Mouse (Mus musculus): ENCODE measurements around the gene Spats1.
"Not testable (repeated sequence)": the region's sequence is repeated elsewhere in the genome, so short reads cannot be mapped to it uniquely, and the experiment has no call there.

The Spats1 gene

GRCm38 (mm10) chr17:45489736-45490135 is 14.5 kb upstream of the Spats1 start:
- no peak for DNase-seq

- no peak for DNase-seq
Measured at GRCm38 (mm10) chr17:45488321-45489254, 13.4 kb upstream of the Spats1 start.

GRCm38 (mm10) chr17:45487216-45487615 is 12.0 kb upstream of the Spats1 start:
- DNase-seq = no peak

GRCm38 (mm10) chr17:45485581-45485980 is 10.4 kb upstream of the Spats1 start:
- DNase-seq = no peak

- DNase-seq = peak; percentile 36 to 40
Measured at GRCm38 (mm10) chr17:45480429-45480828, 5.2 kb upstream of the Spats1 start.

- DNase-seq = peak; percentile 88 to 92
Measured at GRCm38 (mm10) chr17:45478234-45478825, 3.1 kb upstream of the Spats1 start.

GRCm38 (mm10) chr17:45474146-45474545 is 1.1 kb downstream of the Spats1 start:
- DNase-seq = no peak

GRCm38 (mm10) chr17:45473667-45474066 is 1.5 kb downstream of the Spats1 start:
- no peak for DNase-seq

GRCm38 (mm10) chr17:45470726-45471125 is 4.5 kb downstream of the Spats1 start:
- DNase-seq = no peak

- DNase-seq = no peak
Measured at GRCm38 (mm10) chr17:45468302-45468701, 6.9 kb downstream of the Spats1 start.

GRCm38 (mm10) chr17:45466701-45467100 is 8.5 kb downstream of the Spats1 start:
- DNase-seq = no peak

GRCm38 (mm10) chr17:45464255-45464654 is 11.0 kb downstream of the Spats1 start:
- no peak for DNase-seq

GRCm38 (mm10) chr17:45462506-45462905 is 12.7 kb downstream of the Spats1 start:
- DNase-seq = no peak

GRCm38 (mm10) chr17:45459062-45459461 is 16.2 kb downstream of the Spats1 start:
- DNase-seq = no peak

GRCm38 (mm10) chr17:45458516-45458915 is 16.7 kb downstream of the Spats1 start:
- DNase-seq = no peak

GRCm38 (mm10) chr17:45457487-45457886 is 17.7 kb downstream of the Spats1 start:
- DNase-seq = no peak

GRCm38 (mm10) chr17:45456260-45457152 is 18.7 kb downstream of the Spats1 start:
- DNase-seq = no peak

- DNase-seq = not testable (repeated sequence)
Measured at GRCm38 (mm10) chr17:45455783-45456182, 19.4 kb downstream of the Spats1 start.

GRCm38 (mm10) chr17:45454794-45455193 is 20.4 kb downstream of the Spats1 start:
- no peak for DNase-seq

GRCm38 (mm10) chr17:45452271-45452670 is 22.9 kb downstream of the Spats1 start:
- no peak for DNase-seq

GRCm38 (mm10) chr17:45450153-45450552 is 25.1 kb downstream of the Spats1 start:
- DNase-seq = no peak

- no peak for DNase-seq
Measured at GRCm38 (mm10) chr17:45449586-45449985, 25.6 kb downstream of the Spats1 start.

GRCm38 (mm10) chr17:45447063-45447462 is 28.2 kb downstream of the Spats1 start:
- no peak for DNase-seq

All from cerebellum, postnatal 36 days (tissue).